Mouse (Mus musculus) spleen, postnatal 4 days (tissue): ENCODE measurements around the gene Lgi2.

Experiments used
- DNase-seq, 2 experiments: peaks; one replicate each; pipeline ENCODE4 v3.0.0; 2022; ENCODE audit warnings: low spot score in 2 of 2

The Lgi2 gene

DNA sequence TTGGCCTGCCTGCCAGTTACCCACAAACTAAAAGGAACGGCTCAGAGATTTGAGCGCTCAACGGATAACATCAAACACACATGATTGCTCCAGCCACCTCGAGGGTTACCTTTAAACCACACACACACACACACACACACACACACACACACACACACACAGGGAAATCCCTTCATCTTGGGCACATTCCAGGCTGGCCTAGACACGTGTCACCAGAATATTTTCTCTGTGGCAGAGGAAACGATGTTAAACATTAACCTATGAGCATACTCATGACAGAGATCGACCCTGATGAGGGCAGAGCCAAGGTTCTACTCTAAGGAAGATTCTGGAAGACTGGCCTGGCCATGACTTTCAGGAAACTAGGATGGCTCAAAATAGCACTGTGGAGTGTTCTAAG is 29.2 kb downstream of the Lgi2 start:
- no peak for DNase-seq

- DNase-seq: no peak
Observed at GRCm38 (mm10) chr5:52534798-52535590, 31.3 kb downstream of the Lgi2 start.

GRCm38 (mm10) chr5:52533705-52534104 is 32.6 kb downstream of the Lgi2 start:
- no peak for DNase-seq

- no peak for DNase-seq
Observed at GRCm38 (mm10) chr5:52528545-52528944, 37.7 kb downstream of the Lgi2 start.

GRCm38 (mm10) chr5:52526324-52526986 is 39.8 kb downstream of the Lgi2 start:
- DNase-seq: no peak

DNA sequence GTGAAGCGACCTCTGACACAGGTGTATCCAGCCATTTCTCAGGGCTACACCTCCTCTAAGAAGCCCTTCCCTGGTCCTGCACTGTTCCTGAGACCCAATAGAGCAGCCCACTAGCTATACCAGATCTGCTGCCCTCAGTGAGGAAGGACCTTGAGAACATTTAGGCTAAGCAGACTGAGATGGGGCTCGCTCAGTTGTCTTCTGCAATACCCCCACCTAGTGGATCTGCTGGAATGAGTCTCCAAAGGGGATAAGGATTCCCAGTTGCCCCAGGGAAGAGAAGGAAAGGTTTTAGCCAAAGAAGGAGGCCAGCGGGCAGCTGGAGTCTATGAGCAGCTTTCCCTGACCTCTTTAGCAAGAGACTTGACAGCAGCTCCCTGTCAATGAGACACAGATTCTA is 42.1 kb downstream of the Lgi2 start:
- no peak for DNase-seq

- DNase-seq: no peak
Observed at GRCm38 (mm10) chr5:52519921-52520320, 46.3 kb downstream of the Lgi2 start.

DNA sequence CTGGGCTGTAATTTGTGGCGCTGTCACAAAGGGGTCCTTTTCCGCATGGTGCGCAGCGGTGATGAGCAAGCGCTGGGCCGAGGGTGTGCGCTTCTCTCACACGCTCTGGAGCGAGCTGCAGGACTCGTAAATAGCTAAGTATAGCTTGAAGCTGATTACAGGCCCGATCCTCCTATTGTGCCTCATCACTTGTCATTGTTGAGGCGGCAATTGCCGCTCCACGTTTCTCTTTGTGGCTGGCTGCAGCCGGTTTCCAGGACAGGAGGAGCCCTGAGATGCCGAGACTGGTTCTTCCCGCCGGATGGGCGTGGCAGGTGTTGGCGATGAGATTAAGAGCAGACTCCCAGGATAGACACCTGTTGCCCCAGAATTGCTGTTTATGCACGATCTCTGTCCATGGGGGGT is 50.2 kb downstream of the Lgi2 start:
- DNase-seq: no peak

- DNase-seq: peak; percentile 45 to 80
Observed at GRCm38 (mm10) chr5:52515246-52516021, 50.8 kb downstream of the Lgi2 start.

DNA sequence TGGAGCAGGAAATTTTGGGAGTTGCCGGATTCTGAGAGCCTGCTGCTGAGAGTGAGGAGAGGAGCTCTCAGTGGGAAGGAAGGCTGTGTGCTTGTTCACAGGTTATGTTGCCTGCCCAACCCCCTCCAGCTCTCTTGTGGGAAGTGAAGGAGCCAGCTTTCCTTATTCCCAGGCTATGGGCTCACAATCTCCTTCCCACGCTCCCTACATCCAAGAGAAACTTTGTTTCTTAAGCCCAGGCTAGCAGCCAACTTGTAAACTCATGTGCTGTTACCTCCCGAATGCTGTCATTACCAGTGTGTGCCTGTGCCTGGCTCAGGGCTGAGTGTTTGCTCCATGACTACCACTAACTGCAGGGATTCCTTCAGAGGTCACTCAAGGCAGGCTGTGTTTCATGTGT is 55.2 kb downstream of the Lgi2 start:
- DNase-seq: no peak

- no peak for DNase-seq
Observed at GRCm38 (mm10) chr5:52509416-52509815, 56.8 kb downstream of the Lgi2 start.

- no peak for DNase-seq
Observed at GRCm38 (mm10) chr5:52504666-52505065, 61.6 kb downstream of the Lgi2 start.

DNA sequence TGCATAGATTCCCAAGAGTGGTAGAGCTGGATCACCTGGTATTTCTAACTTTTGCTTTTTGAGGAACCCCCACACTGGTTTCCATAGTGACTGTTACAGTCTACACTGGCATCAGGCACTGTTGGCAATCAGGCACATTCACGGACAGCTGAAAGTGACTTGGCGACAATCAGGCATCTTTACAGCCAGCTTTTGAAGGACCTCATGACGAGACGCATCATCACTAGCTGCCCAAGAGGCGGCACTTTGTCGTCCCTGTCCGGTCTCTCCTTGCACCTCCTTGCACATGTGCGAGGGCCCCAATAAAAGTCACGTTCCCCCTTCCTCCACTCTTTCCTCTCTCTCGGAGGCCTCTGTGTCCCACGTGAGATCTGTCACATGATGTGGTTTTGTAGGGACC is 62.1 kb downstream of the Lgi2 start:
- DNase-seq: no peak

- no peak for DNase-seq
Observed at GRCm38 (mm10) chr5:52495671-52496070, 70.6 kb downstream of the Lgi2 start.

DNA sequence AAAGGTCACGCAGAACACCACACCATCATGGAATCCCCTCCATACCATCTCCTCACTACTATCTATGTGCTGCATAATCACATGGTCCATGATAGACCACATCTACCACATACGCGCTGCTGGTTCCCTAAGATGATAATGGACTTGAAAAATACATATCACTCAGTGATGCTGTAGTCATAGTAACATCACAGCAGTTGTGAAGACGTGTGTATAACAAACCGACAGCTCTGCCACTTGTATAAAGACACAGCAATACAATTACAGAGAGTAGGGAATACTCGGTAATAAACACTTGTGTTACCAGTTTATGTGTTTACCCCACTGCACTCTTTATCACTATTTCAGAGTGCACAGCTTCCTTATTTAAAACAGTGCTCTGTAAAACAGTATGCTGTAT is 74.8 kb downstream of the Lgi2 start:
- no peak for DNase-seq

DNA sequence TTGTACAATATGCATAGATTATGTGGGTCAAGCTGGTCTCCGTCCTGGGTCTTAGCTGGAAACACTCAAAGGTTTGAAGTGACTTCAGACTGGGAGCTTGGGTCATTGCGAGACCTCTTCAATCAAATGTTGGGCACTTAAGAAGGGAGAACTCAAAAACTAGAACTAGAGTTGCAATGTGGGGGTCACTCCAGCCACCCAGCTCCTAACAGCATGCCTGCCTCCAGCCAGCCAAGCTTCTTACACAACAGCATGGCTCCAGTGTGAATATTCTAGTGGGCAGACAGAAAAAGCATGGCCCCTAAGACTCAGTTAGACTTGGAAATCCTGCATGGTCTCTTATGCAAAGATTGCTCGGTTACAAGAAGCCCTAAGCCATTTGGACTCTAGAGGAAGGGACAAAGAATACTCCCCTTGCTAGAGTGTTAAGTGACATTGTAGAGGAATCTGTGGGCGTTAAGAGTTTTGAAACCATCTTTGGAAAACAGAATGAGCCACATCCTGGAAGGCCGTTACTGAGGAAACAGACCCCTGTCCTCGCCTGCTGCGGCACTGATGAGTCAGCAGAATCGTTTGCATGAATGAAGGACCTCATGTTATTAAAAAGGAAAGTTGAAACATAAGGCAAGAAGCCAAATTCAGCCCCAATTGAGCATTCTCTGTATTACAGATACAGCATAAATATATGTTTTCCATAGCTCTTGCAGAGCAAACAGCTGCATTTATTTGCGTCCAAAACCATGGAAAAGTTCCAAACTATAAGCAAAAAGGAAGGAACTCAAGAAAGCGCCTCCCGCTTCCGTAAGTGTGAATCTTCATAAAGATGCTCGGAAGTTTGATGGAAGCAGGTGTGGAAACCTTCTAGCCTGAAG is 78.5 kb downstream of the Lgi2 start:
- DNase-seq: no peak
